Mouse (Mus musculus): ENCODE data around the gene Col18a1.

Col18a1 gene

GRCm38 (mm10) chr10:77011681-77012080 lies 154.7 kb downstream of the Col18a1 start:
- no peaks in the 10 kb centered on the region for H3K27me3 ChIP-seq (ENCODE audit: insufficient read depth, low read length)
- H3K4me3 ChIP-seq (replicated peaks; ENCODE audit: low read length): no peak overlapping the region
- TF ChIP-seq POU5F1 (IDR thresholded peaks at IDR 0.05; ENCODE audit: borderline replicate concordance, low read length): no peak
- no peak for TF ChIP-seq CTCF (conservative IDR thresholded peaks at IDR 0.05; ENCODE audit: low read length)
- no peaks in the 10 kb centered on the region for H3K36me3 ChIP-seq (ENCODE audit: insufficient read depth, low read length)
- H3K4me1 ChIP-seq (replicated peaks; ENCODE audit: low read depth, low read length): peaks cover 42% of the 10 kb centered on the region
- peaks cover 7% of the 10 kb centered on the region; the same call in 1 of the 2 replicates for H3K9me3 ChIP-seq (ENCODE audit: low read length)

- Histone ChIP-seq H3K9me3 (ENCODE audit: low read length) (no peaks in the 10 kb centered on the region), H3K27me3 (ENCODE audit: insufficient read depth, low read length) (no peaks in the 10 kb centered on the region), H3K4me1 (replicated peaks; ENCODE audit: low read depth, low read length) (peaks cover 39% of the 10 kb centered on the region), H3K36me3 (ENCODE audit: insufficient read depth, low read length) (no peaks in the 10 kb centered on the region), H3K4me3 (replicated peaks; ENCODE audit: low read length) (no peak overlapping the region)
- TF ChIP-seq NANOG (IDR thresholded peaks at IDR 0.05; ENCODE audit: borderline replicate concordance, low read length) (no peak), POU5F1 (IDR thresholded peaks at IDR 0.05; ENCODE audit: borderline replicate concordance, low read length) (no peak), CTCF (conservative IDR thresholded peaks at IDR 0.05; ENCODE audit: low read length) (no peak)
These were observed 157.7 kb downstream of the Col18a1 start for GRCm38 (mm10) chr10:77008698-77009097.

GRCm38 (mm10) chr10:77008109-77008561 lies 158.2 kb downstream of the Col18a1 start:
- no peak for TF ChIP-seq POU5F1 (IDR thresholded peaks at IDR 0.05; ENCODE audit: borderline replicate concordance, low read length)
- no peak for TF ChIP-seq NANOG (IDR thresholded peaks at IDR 0.05; ENCODE audit: borderline replicate concordance, low read length)
- no peak for TF ChIP-seq CTCF (conservative IDR thresholded peaks at IDR 0.05; ENCODE audit: low read length)
- Histone ChIP-seq H3K36me3 (ENCODE audit: insufficient read depth, low read length) (no peaks in the 10 kb centered on the region), H3K9me3 (ENCODE audit: low read length) (no peaks in the 10 kb centered on the region), H3K4me1 (replicated peaks; ENCODE audit: low read depth, low read length) (peaks cover 39% of the 10 kb centered on the region), H3K27me3 (ENCODE audit: insufficient read depth, low read length) (no peaks in the 10 kb centered on the region), H3K4me3 (replicated peaks; ENCODE audit: low read length) (peak overlapping the region; percentile 61)

- no peak for TF ChIP-seq NANOG (IDR thresholded peaks at IDR 0.05; ENCODE audit: borderline replicate concordance, low read length)
- no peak for TF ChIP-seq POU5F1 (IDR thresholded peaks at IDR 0.05; ENCODE audit: borderline replicate concordance, low read length)
- TF ChIP-seq CTCF (conservative IDR thresholded peaks at IDR 0.05; ENCODE audit: low read length): no peak
- H3K9me3 ChIP-seq (ENCODE audit: low read length): no peaks in the 10 kb centered on the region
- H3K4me1 ChIP-seq (replicated peaks; ENCODE audit: low read depth, low read length): peaks cover 39% of the 10 kb centered on the region
- H3K4me3 ChIP-seq (replicated peaks; ENCODE audit: low read length): peak overlapping the region; percentile 61
- no peaks in the 10 kb centered on the region for H3K27me3 ChIP-seq (ENCODE audit: insufficient read depth, low read length)
- no peaks in the 10 kb centered on the region for H3K36me3 ChIP-seq (ENCODE audit: insufficient read depth, low read length)
These were observed 158.8 kb downstream of the Col18a1 start for GRCm38 (mm10) chr10:77007433-77008108.

- H3K9me3 ChIP-seq (ENCODE audit: low read length): peaks cover 4% of the 10 kb centered on the region; the same call in 1 of the 2 replicates
- H3K36me3 ChIP-seq (ENCODE audit: insufficient read depth, low read length): no peaks in the 10 kb centered on the region
- no peak overlapping the region for H3K4me3 ChIP-seq (replicated peaks; ENCODE audit: low read length)
- H3K27me3 ChIP-seq (ENCODE audit: insufficient read depth, low read length): no peaks in the 10 kb centered on the region
- TF ChIP-seq NANOG (IDR thresholded peaks at IDR 0.05; ENCODE audit: borderline replicate concordance, low read length) (no peak), POU5F1 (IDR thresholded peaks at IDR 0.05; ENCODE audit: borderline replicate concordance, low read length) (no peak), CTCF (conservative IDR thresholded peaks at IDR 0.05; ENCODE audit: low read length) (no peak)
- peaks cover 27% of the 10 kb centered on the region for H3K4me1 ChIP-seq (replicated peaks; ENCODE audit: low read depth, low read length)
These were observed 161.4 kb downstream of the Col18a1 start for GRCm38 (mm10) chr10:77004936-77005335.

Data from E14TG2a.4 (cell line).